Mouse (Mus musculus) embryonic facial prominence, embryonic 15.5 days (tissue): ENCODE measurements around the gene Gramd4. TPM values are rescaled to one million over a fixed set of nuclear protein-coding genes. Genes with fewer than 3 reads are reported as not detected.

Experiments used
- ATAC-seq: fragments of 200-750 bp; cut with Nextera tagmentation; 2 replicates; pipeline ENCODE4 v1.8.0; 2017; ENCODE audit warnings: low read depth, moderate TSS enrichment; ENCODE audit not compliant: insufficient number of reproducible peaks, low FRiP score, low TSS enrichment
- H3K27ac ChIP-seq: fragments of 300-500 bp; sonication (generic); replicated peaks from 2 replicates; pipeline ENCODE4 v1.5.1; 2015; ENCODE audit warnings: mild to moderate bottlenecking, inconsistent platforms
- H3K27me3 ChIP-seq: fragments of 300-500 bp; sonication (generic); 2 replicates; pipeline ENCODE4 v1.6.1; 2015; ENCODE audit warnings: inconsistent platforms
- H3K36me3 ChIP-seq: fragments of 300-500 bp; sonication (generic); 2 replicates; pipeline ENCODE4 v1.6.1; 2015; ENCODE audit warnings: mild to moderate bottlenecking, inconsistent platforms
- H3K4me1 ChIP-seq: fragments of 300-500 bp; sonication (generic); 2 replicates; pipeline ENCODE4 v1.6.1; 2015; ENCODE audit warnings: inconsistent platforms
- H3K4me2 ChIP-seq: fragments of 300-500 bp; sonication (generic); replicated peaks from 2 replicates; pipeline ENCODE4 v1.6.1; 2015; ENCODE audit warnings: mild to moderate bottlenecking, inconsistent platforms
- H3K4me3 ChIP-seq: fragments of 300-500 bp; sonication (generic); replicated peaks from 2 replicates; pipeline ENCODE4 v1.5.1; 2015; ENCODE audit warnings: mild to moderate bottlenecking, inconsistent platforms
- H3K9ac ChIP-seq: fragments of 300-500 bp; sonication (generic); 2 replicates; pipeline ENCODE4 v1.6.1; 2015; ENCODE audit warnings: inconsistent platforms
- H3K9me3 ChIP-seq: fragments of 300-500 bp; sonication (generic); replicated peaks from 2 replicates; pipeline ENCODE4 v1.6.1; 2016; ENCODE audit warnings: inconsistent platforms
- WGBS: fragments of 180-500 bp; shearing (Covaris S2); methylation state at CpG from one replicate; pipeline ENCODE4 v1.1.7; 2015; 5-methylcytosine and 5-hydroxymethylcytosine counted together
- polyA plus RNA-seq: library from polyadenylated mRNA; unstranded; fragments of >200 nt; fragmentation: Nextera tagmentation; extraction: Ambion mirVana; gene quantifications from 2 replicates; pipeline ENCODE4 v1.2.1, GENCODE M21; 2015

Gramd4 gene
- polyA plus RNA-seq, 1 experiment from 2014 or later, result 18.9 TPM

- ATAC-seq, result no peak
- Histone ChIP-seq H3K4me2 (peak overlapping the region; percentile 17; the same call in 1 of the 2 replicates), H3K36me3 (no peaks in the 10 kb centered on the region), H3K9ac (no peak overlapping the region), H3K27me3 (no peaks in the 10 kb centered on the region), H3K9me3 (no peaks in the 10 kb centered on the region), H3K27ac (no peak overlapping the region), H3K4me1 (peaks cover 43% of the 10 kb centered on the region), H3K4me3 (no peak overlapping the region)
- 84% methylated on average over 7 of the region's 7 CpGs for WGBS
These were observed 3.7 kb downstream of the Gramd4 start for GRCm38 (mm10) chr15:86061221-86061620.

GRCm38 (mm10) chr15:86061848-86062481 is 4.5 kb downstream of the Gramd4 start:
- WGBS, result 57% methylated on average over 6 of the region's 6 CpGs
- Histone ChIP-seq H3K36me3 (no peaks in the 10 kb centered on the region), H3K4me1 (peaks cover 49% of the 10 kb centered on the region), H3K9me3 (no peaks in the 10 kb centered on the region), H3K27ac (no peak overlapping the region), H3K9ac (no peak overlapping the region), H3K4me3 (no peak overlapping the region), H3K4me2 (no peak overlapping the region), H3K27me3 (no peaks in the 10 kb centered on the region)
- ATAC-seq, result no peak

GRCm38 (mm10) chr15:86064191-86064849 is 6.8 kb downstream of the Gramd4 start:
- 84% methylated on average over 8 of the region's 8 CpGs for WGBS
- no peaks in the 10 kb centered on the region for H3K36me3 ChIP-seq

GRCm38 (mm10) chr15:86064850-86065229 is 7.3 kb downstream of the Gramd4 start:
- H3K36me3 ChIP-seq, result no peaks in the 10 kb centered on the region
- no peak for ATAC-seq
- H3K4me1 ChIP-seq, result peaks cover 44% of the 10 kb centered on the region

More at GRCm38 (mm10) chr15:86064191-86064849, 6.8 kb downstream of the Gramd4 start:
- Histone ChIP-seq H3K9ac (no peak overlapping the region), H3K9me3 (no peaks in the 10 kb centered on the region), H3K27me3 (no peaks in the 10 kb centered on the region), H3K4me3 (no peak overlapping the region), H3K4me1 (peaks cover 48% of the 10 kb centered on the region), H3K27ac (no peak overlapping the region), H3K4me2 (no peak overlapping the region)
- no peak for ATAC-seq

GRCm38 (mm10) chr15:86065367-86065766 is 7.9 kb downstream of the Gramd4 start:
- Histone ChIP-seq H3K27ac (no peak overlapping the region), H3K36me3 (no peaks in the 10 kb centered on the region), H3K4me1 (peaks cover 44% of the 10 kb centered on the region), H3K4me2 (no peak overlapping the region), H3K9me3 (no peaks in the 10 kb centered on the region), H3K27me3 (no peaks in the 10 kb centered on the region), H3K9ac (no peak overlapping the region), H3K4me3 (no peak overlapping the region)
- ATAC-seq, result no peak
- WGBS, result 81% methylated on average over 4 of the region's 4 CpGs

More at GRCm38 (mm10) chr15:86064850-86065229, 7.3 kb downstream of the Gramd4 start:
- no peak overlapping the region for H3K27ac ChIP-seq
- WGBS, result 80% methylated on average over 3 of the region's 3 CpGs
- H3K4me2 ChIP-seq, result no peak overlapping the region
- H3K9me3 ChIP-seq, result no peaks in the 10 kb centered on the region
- H3K4me3 ChIP-seq, result no peak overlapping the region
- no peaks in the 10 kb centered on the region for H3K27me3 ChIP-seq
- no peak overlapping the region for H3K9ac ChIP-seq

- Histone ChIP-seq H3K36me3 (no peaks in the 10 kb centered on the region), H3K9ac (no peak overlapping the region), H3K27ac (no peak overlapping the region), H3K4me2 (no peak overlapping the region), H3K9me3 (no peaks in the 10 kb centered on the region), H3K4me1 (peaks cover 38% of the 10 kb centered on the region), H3K4me3 (no peak overlapping the region), H3K27me3 (no peaks in the 10 kb centered on the region)
- ATAC-seq, result no peak
- 64% methylated on average over 14 of the region's 14 CpGs for WGBS
These were observed 9.5 kb downstream of the Gramd4 start for GRCm38 (mm10) chr15:86066836-86067580.

GRCm38 (mm10) chr15:86067581-86067910 is 10.1 kb downstream of the Gramd4 start:
- Histone ChIP-seq H3K9ac (no peak overlapping the region), H3K4me1 (peaks cover 38% of the 10 kb centered on the region), H3K9me3 (no peaks in the 10 kb centered on the region), H3K27ac (no peak overlapping the region), H3K4me2 (no peak overlapping the region), H3K36me3 (no peaks in the 10 kb centered on the region), H3K27me3 (no peaks in the 10 kb centered on the region), H3K4me3 (no peak overlapping the region)
- ATAC-seq, result 0 out of 2 replicates have a peak, but pooled peaks have one; percentile 27
- 69% methylated on average over 6 of the region's 6 CpGs for WGBS

GRCm38 (mm10) chr15:86067941-86068495 is 10.5 kb downstream of the Gramd4 start:
- Histone ChIP-seq H3K27ac (no peak overlapping the region), H3K4me3 (no peak overlapping the region), H3K27me3 (no peaks in the 10 kb centered on the region), H3K9me3 (no peaks in the 10 kb centered on the region), H3K36me3 (no peaks in the 10 kb centered on the region), H3K4me1 (peaks cover 38% of the 10 kb centered on the region), H3K4me2 (no peak overlapping the region), H3K9ac (no peak overlapping the region)
- WGBS, result 72% methylated on average over 4 of the region's 4 CpGs
- ATAC-seq, result no peak

- no peaks in the 10 kb centered on the region for H3K9me3 ChIP-seq
- H3K27me3 ChIP-seq, result no peaks in the 10 kb centered on the region
- H3K27ac ChIP-seq, result no peak overlapping the region
- ATAC-seq, result no peak
- no peak overlapping the region for H3K4me3 ChIP-seq
- 87% methylated on average over 10 of the region's 10 CpGs for WGBS
- H3K4me2 ChIP-seq, result no peak overlapping the region
- H3K9ac ChIP-seq, result no peak overlapping the region
- peaks cover 38% of the 10 kb centered on the region for H3K4me1 ChIP-seq
- H3K36me3 ChIP-seq, result no peaks in the 10 kb centered on the region
These were observed 11.7 kb downstream of the Gramd4 start for GRCm38 (mm10) chr15:86069011-86069791.

GRCm38 (mm10) chr15:86070368-86070767 is 12.9 kb downstream of the Gramd4 start:
- WGBS, result 51% methylated on average over 11 of the region's 11 CpGs

GRCm38 (mm10) chr15:86071166-86071565 is 13.7 kb downstream of the Gramd4 start:
- Histone ChIP-seq H3K27ac (no peak overlapping the region), H3K4me3 (no peak overlapping the region), H3K9ac (no peak overlapping the region), H3K36me3 (no peaks in the 10 kb centered on the region), H3K27me3 (no peaks in the 10 kb centered on the region), H3K4me1 (peaks cover 41% of the 10 kb centered on the region), H3K4me2 (no peak overlapping the region), H3K9me3 (no peaks in the 10 kb centered on the region)
- ATAC-seq, result no peak
- 48% methylated on average over 1 of the region's 1 CpGs for WGBS

More at GRCm38 (mm10) chr15:86070368-86070767, 12.9 kb downstream of the Gramd4 start:
- no peak overlapping the region for H3K4me2 ChIP-seq
- H3K4me1 ChIP-seq, result peaks cover 41% of the 10 kb centered on the region
- no peak for ATAC-seq
- no peaks in the 10 kb centered on the region for H3K27me3 ChIP-seq
- no peak overlapping the region for H3K4me3 ChIP-seq
- H3K9ac ChIP-seq, result no peak overlapping the region
- no peak overlapping the region for H3K27ac ChIP-seq
- no peaks in the 10 kb centered on the region for H3K36me3 ChIP-seq
- no peaks in the 10 kb centered on the region for H3K9me3 ChIP-seq
